Mouse (Mus musculus): ENCODE results near the gene Shroom3. TPM values are rescaled to one million over a fixed set of nuclear protein-coding genes. Genes with fewer than 3 reads are reported as not detected.
A peak's percentile ranks its signal among the peaks of the same experiment; 100 is the strongest.

Gene Shroom3
- polyA plus RNA-seq, 1 experiment from 2014 or later = 6.2 TPM

DNA sequence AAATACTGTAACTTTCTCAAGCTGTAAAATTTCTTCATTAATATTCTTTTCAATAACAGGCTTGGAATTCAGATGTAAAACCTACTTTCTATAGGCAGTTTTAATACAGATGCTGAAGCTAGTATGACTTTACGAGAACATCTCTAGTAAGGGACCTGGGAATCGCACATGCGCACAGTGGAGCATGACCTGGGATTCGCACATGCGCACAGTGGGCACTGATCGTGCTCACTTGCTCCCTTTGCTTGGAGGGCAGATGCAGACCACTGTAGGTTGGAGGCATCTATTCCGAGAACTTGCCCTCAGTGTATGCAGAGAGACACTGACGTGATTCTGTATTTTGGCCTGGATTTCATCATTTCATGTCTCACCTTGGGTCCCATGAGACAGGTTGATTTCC is 212.6 kb downstream of the Shroom3 start:
- H3K27me3 ChIP-seq (replicated peaks) = no peaks in the 10 kb centered on the region
- no peak for ATAC-seq (ENCODE audit: low FRiP score, low read depth)
- no peak overlapping the region for H3K27ac ChIP-seq

DNA sequence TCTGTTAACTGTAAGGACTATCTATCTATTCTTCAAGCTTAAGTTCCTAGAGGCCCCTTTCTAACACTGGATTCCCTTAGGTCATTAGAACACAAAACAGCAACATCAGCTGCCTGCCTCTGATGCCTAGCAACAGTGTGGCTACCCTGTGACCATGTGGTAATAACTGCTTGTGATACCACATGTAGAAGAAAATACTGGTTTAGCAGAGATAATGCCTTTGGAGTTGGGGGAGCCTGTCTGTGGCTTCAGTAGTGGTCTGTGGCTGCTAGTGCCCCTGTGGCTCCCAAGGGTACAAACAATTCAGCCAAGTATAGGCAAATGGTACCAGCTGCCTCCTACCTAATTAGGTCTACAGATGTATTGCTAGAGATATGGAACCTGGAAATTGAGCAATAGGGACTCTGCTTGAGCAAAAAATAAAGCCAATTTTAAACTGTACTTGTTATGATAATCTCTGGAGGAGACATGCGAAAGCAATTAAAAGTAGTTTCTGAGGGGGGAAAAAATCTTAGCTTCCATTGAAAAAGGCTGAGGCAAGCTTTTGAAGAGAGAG is 213.6 kb downstream of the Shroom3 start:
- Histone ChIP-seq H3K27me3 (replicated peaks) (no peaks in the 10 kb centered on the region), H3K4me1 (peaks cover 36% of the 10 kb centered on the region), H3K4me2 (replicated peaks) (peak overlapping the region; percentile 96), H3K27ac (no peak overlapping the region), H3K36me3 (no peaks in the 10 kb centered on the region), H3K4me3 (no peak overlapping the region), H3K9me3 (no peaks in the 10 kb centered on the region), H3K9ac (no peak overlapping the region)
- no peak for ATAC-seq (ENCODE audit: low FRiP score, low read depth)
- WGBS = 65% methylated on average over 1 of the region's 1 CpGs

More for the DNA sequence above, 212.6 kb downstream of the Shroom3 start:
- Histone ChIP-seq H3K4me1 (peaks cover 36% of the 10 kb centered on the region), H3K4me2 (replicated peaks) (no peak overlapping the region), H3K9ac (no peak overlapping the region), H3K4me3 (no peak overlapping the region), H3K9me3 (no peaks in the 10 kb centered on the region), H3K36me3 (no peaks in the 10 kb centered on the region)
- WGBS = 92% methylated on average over 8 of the region's 8 CpGs

DNA sequence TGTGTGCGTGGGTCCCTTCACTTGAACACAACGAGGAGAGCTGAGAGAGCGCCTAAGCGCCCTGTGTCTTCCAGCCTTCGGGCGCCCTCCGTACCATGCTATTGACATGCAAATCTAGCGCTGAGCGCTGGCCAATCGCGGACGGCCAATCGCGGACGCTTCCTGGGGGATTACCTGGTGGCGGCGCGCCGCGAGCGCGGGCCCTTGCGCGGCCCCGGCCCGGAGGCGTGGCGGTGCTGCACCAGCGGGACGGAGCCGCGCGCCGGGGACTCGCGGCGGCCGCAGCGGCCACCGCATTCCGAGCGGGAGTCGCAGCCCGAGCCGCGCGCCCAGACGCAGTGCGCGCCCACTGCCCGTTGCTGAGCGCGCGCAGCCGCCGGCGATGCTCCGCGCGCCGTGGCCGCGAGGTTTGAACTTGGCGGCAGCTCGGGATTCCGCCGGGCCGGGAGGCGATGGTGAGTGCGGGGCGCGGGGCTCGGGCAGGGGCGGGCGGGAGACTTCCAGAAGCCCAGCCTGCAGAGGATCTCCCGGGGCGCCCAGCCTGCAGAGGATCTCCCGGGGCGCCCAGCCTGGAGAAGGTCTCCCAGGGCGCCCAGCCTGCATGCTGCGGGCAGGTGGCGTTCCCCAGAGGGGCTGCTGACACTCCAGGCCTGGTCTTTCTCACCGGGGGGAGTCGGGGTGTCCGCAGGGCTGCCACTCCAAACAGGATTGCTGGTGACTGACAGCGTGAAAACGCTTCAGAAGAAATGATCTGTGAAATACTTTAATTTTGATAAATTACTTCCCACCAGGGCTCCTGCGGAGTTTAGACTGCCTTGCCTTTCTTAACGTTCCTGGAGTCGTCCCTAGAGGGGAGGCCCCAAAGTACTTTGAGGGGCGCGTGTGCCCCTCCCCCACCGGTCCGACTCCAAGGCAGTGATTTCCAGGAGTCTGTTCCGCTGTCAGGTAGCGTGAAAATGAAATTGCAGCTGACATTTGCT is 214.8 kb downstream of the Shroom3 start:
- H3K4me2 ChIP-seq (replicated peaks) = peak overlapping the region; percentile 96
- H3K36me3 ChIP-seq = no peaks in the 10 kb centered on the region
- peak overlapping the region; percentile 69 for H3K4me3 ChIP-seq
- H3K9ac ChIP-seq = peak overlapping the region; percentile 84
- H3K27ac ChIP-seq = peak overlapping the region; percentile 53; the same call in 1 of the 2 replicates
- no peaks in the 10 kb centered on the region for H3K27me3 ChIP-seq (replicated peaks)
- WGBS = under 1% methylated on average over 77 of the region's 96 CpGs
- peak; percentile 92 for ATAC-seq (ENCODE audit: low FRiP score, low read depth)
- peaks cover 36% of the 10 kb centered on the region for H3K4me1 ChIP-seq
- no peaks in the 10 kb centered on the region for H3K9me3 ChIP-seq

DNA sequence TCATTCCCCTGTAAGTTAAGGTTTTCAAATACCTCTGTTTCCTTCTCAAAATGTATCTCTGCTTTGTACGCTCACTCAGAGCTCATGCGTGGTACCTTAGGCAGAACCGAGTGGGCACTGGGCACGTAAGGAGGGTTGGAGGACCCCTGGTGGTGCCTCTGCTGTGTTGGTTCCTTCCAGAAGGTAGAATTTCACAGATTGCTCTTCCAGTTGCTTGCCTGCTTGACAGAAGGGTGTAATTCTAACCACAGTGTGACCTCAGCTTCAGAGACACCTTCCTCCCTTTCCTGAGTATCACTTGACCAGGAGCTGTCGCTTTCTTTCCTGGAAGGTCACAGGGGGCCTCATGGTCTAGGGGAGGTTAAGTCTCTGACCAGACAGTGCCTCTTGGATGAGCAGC is 217.2 kb downstream of the Shroom3 start:
- Histone ChIP-seq H3K9me3 (no peaks in the 10 kb centered on the region), H3K9ac (no peak overlapping the region), H3K4me1 (peaks cover 38% of the 10 kb centered on the region), H3K4me2 (replicated peaks) (peak overlapping the region; percentile 44; the same call in 1 of the 2 replicates), H3K27me3 (replicated peaks) (no peaks in the 10 kb centered on the region), H3K36me3 (no peaks in the 10 kb centered on the region), H3K27ac (no peak overlapping the region), H3K4me3 (no peak overlapping the region)
- ATAC-seq (ENCODE audit: low FRiP score, low read depth) = no peak
- 75% methylated on average over 5 of the region's 5 CpGs for WGBS

DNA sequence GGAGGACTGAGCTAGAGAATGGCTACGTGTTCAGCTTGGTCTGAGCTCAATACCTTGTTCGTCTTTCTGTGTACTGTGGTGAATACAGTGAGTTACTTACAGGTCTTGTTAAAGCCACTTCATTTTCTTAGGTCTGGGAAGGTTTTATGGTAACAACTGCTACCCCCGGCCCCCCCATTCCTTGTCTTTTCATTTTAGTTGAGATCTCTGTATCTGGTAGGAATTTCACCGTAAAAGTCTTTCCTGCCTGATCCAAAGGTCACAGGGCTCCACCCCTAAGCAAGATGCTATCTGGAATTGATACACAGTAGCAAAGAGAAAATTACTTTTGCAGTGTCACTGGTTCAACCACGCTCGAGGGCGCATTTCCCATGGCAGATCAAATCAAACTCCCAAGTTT is 218.6 kb downstream of the Shroom3 start:
- H3K9ac ChIP-seq = no peak overlapping the region
- 72% methylated on average over 7 of the region's 7 CpGs for WGBS
- H3K4me2 ChIP-seq (replicated peaks) = no peak overlapping the region
- no peak overlapping the region for H3K4me3 ChIP-seq
- no peaks in the 10 kb centered on the region for H3K27me3 ChIP-seq (replicated peaks)
- ATAC-seq (ENCODE audit: low FRiP score, low read depth) = no peak
- no peaks in the 10 kb centered on the region for H3K9me3 ChIP-seq
- no peak overlapping the region for H3K27ac ChIP-seq
- peaks cover 40% of the 10 kb centered on the region for H3K4me1 ChIP-seq
- no peaks in the 10 kb centered on the region for H3K36me3 ChIP-seq

DNA sequence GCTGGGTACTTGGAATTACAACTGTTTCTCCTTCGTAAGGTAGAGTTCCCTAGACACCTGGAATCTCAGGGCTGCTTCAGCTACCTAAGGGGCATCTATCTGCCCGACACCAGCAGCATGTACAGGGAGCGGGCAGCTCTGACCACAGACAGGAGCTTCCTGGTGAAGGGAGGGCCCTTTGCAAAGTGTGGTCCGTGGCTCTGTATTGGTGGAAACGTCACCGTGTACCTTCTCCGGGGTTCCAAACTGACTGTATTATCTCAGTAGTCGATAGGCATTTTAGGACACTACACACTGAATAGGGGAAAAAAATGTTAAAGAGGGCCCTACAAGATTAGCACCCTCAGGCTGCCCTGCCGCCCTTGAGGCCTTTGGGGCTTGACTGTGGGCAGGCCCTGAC is 221.9 kb downstream of the Shroom3 start:
- peak; percentile 30; the same call in 1 of the 2 replicates for ATAC-seq (ENCODE audit: low FRiP score, low read depth)
- 51% methylated on average over 9 of the region's 9 CpGs for WGBS
- 0 out of 2 replicates have a peak overlapping the region, but pooled peaks have one; percentile 38 for H3K27ac ChIP-seq
- peak overlapping the region; percentile 40 for H3K4me2 ChIP-seq (replicated peaks)
- no peak overlapping the region for H3K4me3 ChIP-seq
- peak overlapping the region; percentile 38; the same call in 1 of the 2 replicates for H3K9ac ChIP-seq
- H3K4me1 ChIP-seq = peaks cover 18% of the 10 kb centered on the region
- no peaks in the 10 kb centered on the region for H3K27me3 ChIP-seq (replicated peaks)
- H3K36me3 ChIP-seq = peaks cover 8% of the 10 kb centered on the region; the same call in 1 of the 2 replicates
- H3K9me3 ChIP-seq = peaks cover 7% of the 10 kb centered on the region

DNA sequence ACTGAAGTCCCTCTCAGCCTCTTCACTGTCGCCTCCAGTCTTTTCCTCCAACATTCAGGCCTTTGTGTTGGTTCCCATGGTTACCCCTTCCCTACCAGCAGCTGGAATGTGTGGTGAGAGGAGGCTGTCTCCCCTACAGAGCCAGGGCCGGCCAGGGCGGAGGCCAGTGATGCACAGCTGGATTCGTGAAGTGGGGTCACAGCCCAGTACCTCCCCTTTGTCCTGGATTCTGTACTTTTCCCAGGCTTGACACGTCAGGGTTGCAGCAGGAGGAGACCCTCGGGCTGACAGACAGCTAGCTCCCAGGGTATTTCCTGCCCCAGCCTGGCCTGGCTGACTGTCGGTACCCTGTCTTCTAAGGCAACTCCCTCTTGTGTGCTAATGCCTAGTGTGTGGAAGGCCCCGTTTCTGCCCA is 222.4 kb downstream of the Shroom3 start:
- Histone ChIP-seq H3K27me3 (replicated peaks) (no peaks in the 10 kb centered on the region), H3K4me1 (peaks cover 18% of the 10 kb centered on the region), H3K36me3 (peaks cover 8% of the 10 kb centered on the region; the same call in 1 of the 2 replicates), H3K4me2 (replicated peaks) (peak overlapping the region; percentile 40), H3K27ac (0 out of 2 replicates have a peak overlapping the region, but pooled peaks have one; percentile 38), H3K4me3 (no peak overlapping the region), H3K9me3 (peaks cover 7% of the 10 kb centered on the region), H3K9ac (peak overlapping the region; percentile 38; the same call in 1 of the 2 replicates)
- 4% methylated on average over 8 of the region's 8 CpGs for WGBS
- peak; percentile 85 for ATAC-seq (ENCODE audit: low FRiP score, low read depth)

DNA sequence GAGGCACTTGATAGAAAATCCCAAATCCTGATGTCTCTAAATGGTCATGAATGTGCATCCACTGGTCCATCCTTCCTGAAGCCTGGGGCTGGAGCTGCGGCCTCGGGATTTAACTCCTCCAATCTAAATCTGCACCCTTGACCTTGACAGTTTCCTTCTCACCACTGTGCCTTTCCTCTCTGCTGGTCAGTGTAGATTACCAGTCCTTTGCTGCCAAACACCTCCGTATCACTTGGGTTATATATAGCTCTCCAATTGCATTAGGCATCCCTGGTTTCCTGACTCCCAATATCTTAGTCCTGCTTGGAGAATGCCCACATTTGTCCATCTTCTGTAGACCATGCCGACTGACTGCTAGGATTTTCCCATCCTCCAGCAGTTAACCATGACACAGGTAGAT is 225.0 kb downstream of the Shroom3 start:
- no peak overlapping the region for H3K4me2 ChIP-seq (replicated peaks)
- H3K36me3 ChIP-seq = peaks cover 8% of the 10 kb centered on the region; the same call in 1 of the 2 replicates
- ATAC-seq (ENCODE audit: low FRiP score, low read depth) = no peak
- WGBS = 93% methylated on average over 4 of the region's 4 CpGs
- H3K9me3 ChIP-seq = peaks cover 7% of the 10 kb centered on the region
- no peaks in the 10 kb centered on the region for H3K27me3 ChIP-seq (replicated peaks)
- H3K4me3 ChIP-seq = no peak overlapping the region
- H3K27ac ChIP-seq = no peak overlapping the region
- no peak overlapping the region for H3K9ac ChIP-seq
- peaks cover 18% of the 10 kb centered on the region for H3K4me1 ChIP-seq

DNA sequence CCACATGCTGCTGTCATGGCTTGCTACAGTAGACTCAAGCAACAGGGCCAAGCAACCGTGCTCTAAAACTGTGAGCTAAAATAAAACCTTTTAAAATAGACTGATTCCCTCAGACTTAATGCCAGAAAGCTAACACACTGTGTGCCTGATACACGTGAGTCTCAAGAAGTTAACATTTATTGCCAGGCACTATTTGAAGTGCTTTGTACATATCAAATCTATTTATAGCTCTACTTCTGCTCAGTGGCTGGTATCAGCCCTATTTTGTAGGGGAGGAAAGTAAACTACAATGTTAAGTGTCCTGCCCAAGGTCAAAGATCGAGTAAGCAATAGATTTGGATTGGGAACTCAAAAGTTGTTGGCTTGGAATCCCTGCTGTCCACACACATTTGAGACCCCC is 227.6 kb downstream of the Shroom3 start:
- Histone ChIP-seq H3K4me3 (no peak overlapping the region), H3K9me3 (peaks cover 7% of the 10 kb centered on the region), H3K36me3 (peaks cover 8% of the 10 kb centered on the region; the same call in 1 of the 2 replicates), H3K4me1 (peaks cover 16% of the 10 kb centered on the region), H3K27me3 (replicated peaks) (no peaks in the 10 kb centered on the region), H3K27ac (no peak overlapping the region), H3K9ac (no peak overlapping the region), H3K4me2 (replicated peaks) (no peak overlapping the region)
- WGBS = 89% methylated on average over 3 of the region's 3 CpGs
- ATAC-seq (ENCODE audit: low FRiP score, low read depth) = no peak

DNA sequence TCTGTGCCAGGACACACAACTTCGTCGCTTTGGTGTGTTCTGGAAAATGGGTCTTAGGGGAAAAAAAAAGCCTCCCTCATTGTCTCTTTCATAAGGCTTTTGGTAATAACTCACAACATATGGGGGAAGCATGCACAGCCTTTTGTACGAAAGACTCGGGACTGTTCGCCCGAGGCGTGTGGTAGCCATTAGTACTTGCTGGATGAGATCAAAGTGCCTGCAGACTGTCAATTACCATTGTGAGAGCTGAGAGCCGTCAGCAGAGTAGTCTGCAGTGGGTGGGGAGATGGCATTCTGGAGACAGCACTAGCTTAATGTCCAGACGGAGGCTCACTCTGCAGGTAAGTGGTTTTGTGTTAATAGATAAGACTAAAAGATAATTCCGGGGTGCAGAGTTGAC is 232.2 kb downstream of the Shroom3 start:
- 25% methylated on average over 10 of the region's 10 CpGs for WGBS
- Histone ChIP-seq H3K9ac (no peak overlapping the region), H3K27me3 (replicated peaks) (no peaks in the 10 kb centered on the region), H3K4me3 (no peak overlapping the region), H3K4me2 (replicated peaks) (no peak overlapping the region), H3K36me3 (no peaks in the 10 kb centered on the region), H3K9me3 (no peaks in the 10 kb centered on the region), H3K27ac (no peak overlapping the region), H3K4me1 (peaks cover 22% of the 10 kb centered on the region; the same call in 1 of the 2 replicates)
- ATAC-seq (ENCODE audit: low FRiP score, low read depth) = no peak

DNA sequence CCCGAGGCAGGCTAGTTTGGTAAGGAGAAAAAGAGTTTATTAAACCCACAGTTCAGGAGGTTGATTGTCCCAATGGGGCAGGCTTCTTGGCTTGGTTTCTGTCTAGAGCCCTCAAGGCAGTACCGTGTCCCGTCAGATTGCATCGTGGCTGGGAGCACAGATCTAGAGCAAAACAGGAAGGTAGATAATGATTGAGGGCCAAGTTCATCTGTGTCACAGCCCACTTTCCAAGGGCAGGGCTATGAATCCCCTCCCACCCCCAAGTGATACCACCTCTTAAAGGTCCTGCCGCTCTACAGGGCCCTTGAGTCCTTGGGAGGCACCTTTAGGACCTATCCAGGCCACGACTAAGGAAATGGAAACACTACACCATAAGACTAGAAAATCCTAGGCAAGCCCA is 234.5 kb downstream of the Shroom3 start:
- H3K27me3 ChIP-seq (replicated peaks) = no peaks in the 10 kb centered on the region
- no peak for ATAC-seq (ENCODE audit: low FRiP score, low read depth)
- 83% methylated on average over 6 of the region's 6 CpGs for WGBS
- H3K4me2 ChIP-seq (replicated peaks) = no peak overlapping the region
- H3K4me1 ChIP-seq = peaks cover 22% of the 10 kb centered on the region; the same call in 1 of the 2 replicates
- no peak overlapping the region for H3K27ac ChIP-seq
- no peak overlapping the region for H3K4me3 ChIP-seq
- no peaks in the 10 kb centered on the region for H3K9me3 ChIP-seq
- no peak overlapping the region for H3K9ac ChIP-seq
- H3K36me3 ChIP-seq = 0 out of 2 replicates have a peak, but pooled peaks cover 4% of the 10 kb centered on the region

DNA sequence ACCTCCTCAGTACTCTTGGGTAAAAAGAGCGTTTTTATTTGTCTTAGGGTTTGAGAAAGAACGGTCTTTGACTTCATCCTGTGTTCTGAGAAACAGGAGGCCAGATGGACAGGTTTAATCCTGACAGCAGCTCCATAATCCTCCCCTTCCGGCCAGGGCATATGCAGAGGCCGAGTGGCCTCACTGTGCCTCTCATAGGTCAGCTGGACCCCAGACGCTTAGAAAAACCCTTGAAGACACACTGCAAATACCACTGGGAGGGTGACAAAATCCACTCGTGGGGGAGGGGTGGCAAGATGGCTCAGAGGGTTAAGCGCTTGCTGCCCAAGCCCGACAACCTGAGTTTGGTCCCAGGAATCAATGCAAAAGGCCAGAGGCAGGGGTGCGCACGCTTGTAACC is 234.9 kb downstream of the Shroom3 start:
- Histone ChIP-seq H3K4me1 (peaks cover 22% of the 10 kb centered on the region; the same call in 1 of the 2 replicates), H3K4me2 (replicated peaks) (no peak overlapping the region), H3K9me3 (no peaks in the 10 kb centered on the region), H3K9ac (no peak overlapping the region), H3K36me3 (0 out of 2 replicates have a peak, but pooled peaks cover 4% of the 10 kb centered on the region), H3K27ac (no peak overlapping the region), H3K4me3 (no peak overlapping the region), H3K27me3 (replicated peaks) (no peaks in the 10 kb centered on the region)
- 58% methylated on average over 10 of the region's 10 CpGs for WGBS
- ATAC-seq (ENCODE audit: low FRiP score, low read depth) = no peak
